Mouse (Mus musculus) activated CD4-positive, CD25-positive, alpha-beta regulatory T cell (primary cell): ENCODE measurements around the gene F13b. TPM values are rescaled to one million over a fixed set of nuclear protein-coding genes. Genes with fewer than 3 reads are reported as not detected.

Source experiments
- polyA plus RNA-seq, 2 experiments: library from polyadenylated mRNA; unstranded; fragments of 100-300 nt; shearing (Covaris generic); gene quantifications; one replicate each; pipeline ENCODE4 v1.2.1; 2017

The F13b gene
- not detected for polyA plus RNA-seq

DNA sequence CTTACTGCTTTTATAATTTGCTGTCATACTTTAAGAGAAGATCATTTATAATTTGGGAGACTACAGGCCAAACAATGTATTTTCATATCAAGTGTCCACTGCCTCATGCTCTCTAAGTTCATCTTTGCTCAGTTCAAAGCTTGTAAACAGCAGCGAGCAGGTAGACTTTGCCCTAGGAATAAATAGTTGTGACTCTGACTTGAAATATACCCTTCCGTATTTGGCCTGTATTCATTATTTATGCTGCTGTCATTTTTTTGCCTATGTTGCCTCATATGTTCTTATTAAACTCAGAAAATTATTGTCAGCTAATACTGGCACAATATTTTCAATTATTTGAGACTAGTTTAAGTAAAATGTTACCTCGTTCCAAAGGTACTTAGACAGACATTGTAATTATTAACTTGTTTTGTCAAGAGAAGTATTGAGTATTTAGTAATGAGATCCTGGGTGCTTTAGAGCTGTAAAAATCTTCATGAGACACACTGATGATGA, at the start of gene F13b:
F13b (plus strand) TSS at position 445 of the 495 bp plus-strand sequence.

DNA sequence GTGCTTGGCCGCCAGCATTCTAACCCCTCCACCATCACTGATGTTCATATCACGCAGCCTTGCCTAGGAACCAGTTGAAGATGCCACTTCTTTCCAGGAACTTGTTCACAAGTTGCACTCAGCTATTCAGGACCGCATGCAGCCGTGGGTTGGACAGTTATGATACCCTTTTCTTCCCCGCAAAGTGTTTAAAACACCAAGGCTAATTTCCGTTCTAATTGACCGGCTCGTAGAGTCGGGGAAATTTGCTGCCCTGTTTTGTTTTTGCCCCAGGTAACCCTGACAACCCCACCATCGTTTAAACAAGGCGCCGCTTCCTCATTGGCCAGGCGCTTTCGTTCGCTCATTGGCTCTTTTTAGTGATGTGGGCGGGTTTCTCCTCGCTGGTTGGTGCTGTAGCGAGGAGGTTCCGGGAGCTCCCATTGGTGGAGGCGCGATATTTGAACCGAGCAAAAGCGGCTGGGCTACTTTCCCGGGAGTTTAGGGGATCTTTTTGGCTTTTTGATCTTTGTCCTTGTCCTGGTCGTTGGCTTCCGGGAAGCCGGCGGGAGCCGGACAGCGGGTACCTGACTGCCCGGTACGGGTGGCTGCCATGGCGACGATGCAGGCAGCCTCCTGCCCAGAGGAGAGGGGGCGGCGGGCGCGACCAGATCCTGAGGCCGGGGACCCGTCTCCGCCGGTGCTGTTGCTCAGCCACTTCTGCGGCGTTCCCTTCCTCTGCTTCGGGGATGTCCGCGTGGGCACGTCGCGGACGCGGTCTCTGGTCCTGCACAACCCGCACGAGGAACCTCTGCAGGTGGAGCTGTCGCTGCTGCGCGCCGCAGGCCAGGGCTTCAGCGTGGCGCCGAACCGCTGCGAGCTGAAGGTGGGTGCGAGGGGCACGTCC, 46.9 kb upstream of the F13b start, which contains the start of gene Aspm:
Aspm (plus strand) TSS at position 433 of the 886 bp plus-strand sequence.

DNA sequence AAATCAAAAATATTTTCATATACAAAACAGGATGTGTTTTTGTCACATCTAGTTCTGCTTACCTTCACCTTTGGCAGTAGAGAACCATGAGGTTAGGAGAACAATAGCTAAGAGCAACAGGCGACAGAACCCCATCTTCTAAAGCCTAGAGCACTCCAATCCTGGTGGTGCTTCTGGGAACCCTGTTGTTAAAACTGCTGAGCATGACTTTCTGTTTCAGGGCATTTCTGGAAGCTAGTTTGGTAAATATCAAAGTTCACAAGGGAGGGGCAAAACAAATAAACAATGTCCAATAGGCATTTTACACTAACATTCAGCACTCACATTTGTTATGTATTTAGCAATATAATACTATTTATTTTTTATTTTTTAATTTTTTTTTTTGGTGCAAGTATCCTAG, 58.5 kb downstream of the F13b start, which contains the start of gene Cfhr1:
Cfhr1 (minus strand) TSS at position 249 of the 400 bp plus-strand sequence.

Other genes starting within 250 kb of the F13b start
- not detected for gene Crb1, start 124.6 kb upstream of the F13b start, polyA plus RNA-seq
- 10 to 100 TPM; 10.9 to 11.4 TPM for gene Zbtb41, start 79.4 kb upstream of the F13b start, polyA plus RNA-seq
- gene Aspm, start 46.9 kb upstream of the F13b start, polyA plus RNA-seq, result 1 to 10 TPM; 3.9 to 4.8 TPM
- not detected for gene Cfhr1, start 58.6 kb downstream of the F13b start, polyA plus RNA-seq